Mouse (Mus musculus): ENCODE measurements around the gene Lsm4.

GRCm38 (mm10) chr8:70696946-70697345, 23.9 kb downstream of the Lsm4 start:
- no peak for TF ChIP-seq CTCF (IDR thresholded peaks at IDR 0.05 in 2 of 3, conservative IDR thresholded peaks at IDR 0.05 in 1 of 3; ENCODE audit: control insufficient read depth in 1 of 3, insufficient read depth in 1 of 3, low read depth in 2 of 3, low read length in 3 of 3, poor library complexity in 1 of 3, severe bottlenecking in 1 of 3)
- no peak for TF ChIP-seq HCFC1 (IDR thresholded peaks at IDR 0.05; ENCODE audit: low read depth, low read length)
- no peak for TF ChIP-seq POLR2A (IDR thresholded peaks at IDR 0.05; ENCODE audit: control insufficient read depth in 1 of 2, insufficient read depth in 1 of 2, low read depth in 1 of 2, low read length in 2 of 2, poor library complexity in 1 of 2)

Data from MEL (cell line).